Mouse (Mus musculus) forebrain, embryonic 15.5 days (tissue): ENCODE results near the gene Rptor. TPM values are rescaled to one million over a fixed set of nuclear protein-coding genes. Genes with fewer than 3 reads are reported as not detected.

Experiments
- ATAC-seq: fragments of 200-750 bp; cut with Nextera tagmentation; replicated peaks from 2 replicates; pipeline ENCODE4 v1.8.0; 2017; ENCODE audit warnings: mild to moderate bottlenecking, moderate TSS enrichment, moderate library complexity
- H3K27ac ChIP-seq: fragments of 300-500 bp; sonication (generic); replicated peaks from 2 replicates; pipeline ENCODE4 v1.5.1; 2015; ENCODE audit warnings: mild to moderate bottlenecking, inconsistent platforms
- H3K27me3 ChIP-seq: fragments of 300-500 bp; sonication (generic); 2 replicates; pipeline ENCODE4 v1.6.1; 2015; ENCODE audit warnings: inconsistent platforms
- H3K36me3 ChIP-seq: fragments of 300-500 bp; sonication (generic); 2 replicates; pipeline ENCODE4 v1.6.1; 2015; ENCODE audit warnings: mild to moderate bottlenecking, inconsistent platforms
- H3K4me1 ChIP-seq: fragments of 300-500 bp; sonication (generic); 2 replicates; pipeline ENCODE4 v1.6.1; 2015; ENCODE audit warnings: inconsistent platforms
- H3K4me2 ChIP-seq: fragments of 300-500 bp; sonication (generic); replicated peaks from 2 replicates; pipeline ENCODE4 v1.6.1; 2015; ENCODE audit warnings: mild to moderate bottlenecking, inconsistent platforms
- H3K4me3 ChIP-seq: fragments of 300-500 bp; sonication (generic); 2 replicates; pipeline ENCODE4 v1.5.1; 2015; ENCODE audit warnings: mild to moderate bottlenecking, inconsistent platforms
- H3K9ac ChIP-seq: fragments of 300-500 bp; sonication (generic); replicated peaks from 2 replicates; pipeline ENCODE4 v1.6.1; 2015; ENCODE audit warnings: mild to moderate bottlenecking, inconsistent platforms
- H3K9me3 ChIP-seq: fragments of 300-500 bp; sonication (generic); 2 replicates; pipeline ENCODE4 v1.6.1; 2016; ENCODE audit warnings: inconsistent platforms
- WGBS: fragments of 180-500 bp; shearing (Covaris S2); methylation state at CpG from one replicate; pipeline ENCODE4 v1.1.7; 2015; ENCODE audit warnings: mixed read lengths; 5-methylcytosine and 5-hydroxymethylcytosine counted together
- polyA plus RNA-seq: library from polyadenylated mRNA; unstranded; fragments of >200 nt; fragmentation: Nextera tagmentation; extraction: Ambion mirVana; gene quantifications from 2 replicates; pipeline ENCODE4 v1.2.1, GENCODE M21; 2015

The Rptor gene
- polyA plus RNA-seq, 1 experiment from 2014 or later = 12.0 TPM

DNA sequence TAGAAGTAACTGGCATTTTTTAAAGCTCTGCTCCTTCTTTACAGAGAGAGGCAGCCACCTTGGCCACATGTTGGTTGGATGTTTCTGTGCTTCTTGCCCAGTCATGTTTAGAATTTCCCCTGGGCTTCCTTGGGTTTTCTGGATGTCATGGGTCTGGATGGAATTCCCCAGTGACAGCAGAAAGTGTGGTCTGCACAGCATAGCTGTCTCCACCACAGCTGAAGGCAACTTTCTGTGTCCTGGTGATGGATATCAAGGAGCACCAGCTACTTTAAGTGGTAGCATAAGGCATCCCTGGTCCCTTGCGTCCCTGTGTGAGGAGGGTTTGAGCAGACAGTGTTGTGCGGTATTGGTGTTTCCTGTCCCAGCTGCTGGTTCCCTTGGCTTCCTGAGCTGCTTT, 79.6 kb downstream of the Rptor start:
- peaks cover 34% of the 10 kb centered on the region for H3K4me1 ChIP-seq
- no peak overlapping the region for H3K27ac ChIP-seq
- 95% methylated on average over 2 of the region's 2 CpGs for WGBS

DNA sequence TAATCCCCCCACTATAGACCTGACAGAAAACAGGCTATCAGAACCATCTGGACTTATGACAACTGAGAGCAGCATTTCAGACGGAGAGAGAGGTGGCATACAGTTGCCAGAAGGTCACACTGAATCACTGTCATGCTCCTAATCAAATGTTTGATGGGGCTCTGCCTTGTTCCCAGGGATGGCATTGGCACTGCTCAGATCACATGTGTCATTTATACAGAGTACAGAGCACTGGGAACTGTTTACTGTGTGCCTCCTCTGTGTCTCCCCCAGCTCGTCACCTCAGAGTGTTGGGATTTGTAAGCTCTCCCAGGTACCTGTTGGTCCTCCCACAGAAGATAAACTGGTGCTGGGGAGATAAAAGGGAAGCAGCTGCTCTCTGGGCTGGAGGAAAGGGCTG, 81.1 kb downstream of the Rptor start:
- no peaks in the 10 kb centered on the region for H3K36me3 ChIP-seq
- no peak overlapping the region for H3K9ac ChIP-seq
- H3K27ac ChIP-seq = no peak overlapping the region
- H3K4me1 ChIP-seq = peaks cover 30% of the 10 kb centered on the region
- no peak overlapping the region for H3K4me2 ChIP-seq
- no peak overlapping the region for H3K4me3 ChIP-seq
- H3K27me3 ChIP-seq = no peaks in the 10 kb centered on the region
- 76% methylated on average over 2 of the region's 2 CpGs for WGBS
- no peak for ATAC-seq
- H3K9me3 ChIP-seq = no peaks in the 10 kb centered on the region

More for the DNA sequence above, 79.6 kb downstream of the Rptor start:
- Histone ChIP-seq H3K9me3 (no peaks in the 10 kb centered on the region), H3K36me3 (no peaks in the 10 kb centered on the region), H3K4me2 (no peak overlapping the region), H3K9ac (no peak overlapping the region), H3K4me3 (no peak overlapping the region), H3K27me3 (no peaks in the 10 kb centered on the region)
- no peak for ATAC-seq

DNA sequence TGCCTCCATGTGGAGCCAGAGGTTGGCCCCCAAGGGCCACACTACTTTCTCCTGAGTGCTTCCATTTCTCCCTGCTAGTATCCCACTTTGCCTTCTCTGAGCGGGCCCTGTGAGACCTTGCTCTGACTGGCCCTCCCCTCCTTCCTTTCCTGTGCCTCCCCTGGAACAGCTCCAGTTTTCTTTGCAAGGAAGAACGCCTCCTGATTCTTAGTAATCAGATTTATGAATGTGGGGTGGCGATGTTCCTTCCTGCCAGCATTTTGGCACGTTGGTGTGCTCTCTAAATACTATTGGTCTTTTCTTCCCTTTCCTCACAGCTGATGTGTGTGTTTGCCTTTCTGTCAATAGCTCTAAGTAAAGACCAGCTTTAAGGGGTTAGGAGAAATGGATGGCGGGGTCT, 82.8 kb downstream of the Rptor start:
- H3K36me3 ChIP-seq = no peaks in the 10 kb centered on the region
- H3K27ac ChIP-seq = peak overlapping the region; percentile 67
- no peak overlapping the region for H3K4me2 ChIP-seq
- no peaks in the 10 kb centered on the region for H3K9me3 ChIP-seq
- H3K4me3 ChIP-seq = no peak overlapping the region
- H3K9ac ChIP-seq = no peak overlapping the region
- ATAC-seq = no peak
- WGBS = 28% methylated on average over 5 of the region's 5 CpGs
- no peaks in the 10 kb centered on the region for H3K27me3 ChIP-seq
- H3K4me1 ChIP-seq = peaks cover 30% of the 10 kb centered on the region

DNA sequence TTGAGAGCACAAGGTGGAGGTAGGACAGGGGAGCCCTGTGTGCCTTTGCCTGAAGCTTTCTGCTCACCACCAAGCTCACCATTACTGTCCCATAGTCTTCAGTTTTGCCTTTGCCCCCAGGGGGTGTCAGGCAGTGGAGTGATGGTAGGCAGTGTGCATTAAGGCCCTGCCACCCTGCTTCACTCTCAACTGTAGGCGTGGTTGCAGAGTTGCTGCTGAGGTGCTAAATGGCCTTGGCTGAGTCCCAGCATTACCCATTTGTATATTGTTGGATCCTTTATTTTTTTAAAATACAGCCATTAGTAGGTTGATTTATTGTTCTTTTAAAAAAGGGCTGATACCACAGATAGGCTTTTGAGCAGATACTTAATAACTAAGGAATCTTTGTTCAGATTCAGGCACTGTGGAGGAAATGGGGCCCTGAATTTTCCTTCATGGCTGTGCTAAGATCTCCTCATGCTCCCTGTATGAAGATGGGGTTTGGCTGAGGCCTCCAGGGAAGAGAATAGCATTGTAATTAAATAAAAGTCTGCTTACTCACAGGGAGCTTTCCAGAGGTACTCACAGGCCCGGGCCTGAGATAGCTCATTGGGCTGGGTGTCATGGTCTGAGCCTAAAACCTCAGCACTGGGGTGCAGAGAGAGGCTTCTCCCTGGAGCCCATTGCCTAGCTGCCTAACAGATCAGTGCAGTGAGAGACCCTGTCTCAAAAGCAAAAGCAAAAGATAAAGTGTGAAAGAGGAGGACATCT, 83.4 kb downstream of the Rptor start:
- Histone ChIP-seq H3K4me2 (no peak overlapping the region), H3K4me3 (no peak overlapping the region), H3K9me3 (no peaks in the 10 kb centered on the region), H3K9ac (no peak overlapping the region), H3K36me3 (no peaks in the 10 kb centered on the region), H3K27ac (peak overlapping the region; percentile 67), H3K27me3 (no peaks in the 10 kb centered on the region), H3K4me1 (peaks cover 29% of the 10 kb centered on the region)
- WGBS = 51% methylated on average over 2 of the region's 2 CpGs
- ATAC-seq = no peak

DNA sequence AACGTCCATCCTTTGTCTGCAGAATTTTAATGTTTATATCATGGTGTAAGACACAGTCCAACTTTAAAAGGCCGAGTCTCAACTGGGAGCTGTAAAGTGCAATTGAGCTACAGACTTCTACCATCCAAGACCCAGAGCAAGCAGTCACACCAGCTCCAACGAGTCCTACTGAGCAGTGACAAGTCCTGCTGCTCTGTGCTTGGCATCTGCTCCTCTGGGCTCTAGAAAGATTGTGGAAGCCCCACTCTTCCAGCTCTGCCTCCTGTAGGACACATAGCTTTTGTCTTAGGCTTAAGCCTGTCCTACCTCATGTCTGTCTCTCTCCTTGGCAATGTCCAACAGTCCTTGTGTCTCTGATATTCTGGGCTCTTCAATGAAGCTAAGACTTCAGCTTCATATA, 84.6 kb downstream of the Rptor start:
- peaks cover 27% of the 10 kb centered on the region for H3K4me1 ChIP-seq
- H3K27ac ChIP-seq = no peak overlapping the region
- no peak overlapping the region for H3K4me2 ChIP-seq
- WGBS = 88% methylated on average over 3 of the region's 3 CpGs
- no peak overlapping the region for H3K9ac ChIP-seq
- H3K9me3 ChIP-seq = no peaks in the 10 kb centered on the region
- no peaks in the 10 kb centered on the region for H3K36me3 ChIP-seq
- H3K4me3 ChIP-seq = no peak overlapping the region
- no peaks in the 10 kb centered on the region for H3K27me3 ChIP-seq
- no peak for ATAC-seq

DNA sequence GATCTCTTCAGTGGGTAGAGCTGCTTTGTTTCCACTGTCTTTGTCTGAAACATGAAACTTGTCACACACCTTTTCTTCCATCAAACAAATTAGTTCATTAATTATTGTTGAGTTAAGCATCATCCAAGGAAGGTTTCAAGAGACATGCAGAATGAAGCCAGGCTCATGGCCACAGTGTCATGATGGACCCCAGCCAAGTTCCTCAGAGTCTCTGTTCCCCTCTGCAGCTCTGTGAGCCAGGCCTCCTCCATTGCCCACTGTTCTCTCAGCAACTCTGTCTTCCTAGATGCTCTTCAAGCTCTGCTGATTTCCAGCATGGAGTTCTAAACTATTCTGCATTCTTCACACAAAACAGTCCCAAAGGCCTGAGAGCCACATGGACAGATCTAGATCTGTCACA, 85.3 kb downstream of the Rptor start:
- Histone ChIP-seq H3K4me1 (peaks cover 27% of the 10 kb centered on the region), H3K27ac (no peak overlapping the region), H3K9me3 (no peaks in the 10 kb centered on the region), H3K36me3 (no peaks in the 10 kb centered on the region), H3K4me3 (no peak overlapping the region), H3K9ac (no peak overlapping the region), H3K4me2 (no peak overlapping the region), H3K27me3 (no peaks in the 10 kb centered on the region)
- no peak for ATAC-seq

DNA sequence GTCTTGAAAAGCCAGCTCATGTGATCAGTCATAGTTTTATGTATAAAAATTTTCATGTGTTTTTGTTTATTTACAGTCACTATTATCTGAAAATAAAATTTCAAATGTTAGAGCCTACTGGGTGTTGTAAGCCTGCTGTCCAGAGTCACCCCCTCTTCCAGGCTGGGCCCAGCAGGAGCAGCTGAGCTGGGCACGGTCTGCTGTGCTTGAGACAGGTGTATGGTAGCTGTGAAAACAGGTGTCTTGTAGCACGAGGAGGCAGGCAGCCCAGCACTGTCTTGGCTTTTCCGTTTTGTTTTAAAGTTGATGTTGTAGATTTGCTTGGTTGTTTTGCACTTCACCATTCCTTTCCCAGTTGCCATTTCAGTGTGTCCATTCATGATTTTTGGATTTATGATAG, 87.2 kb downstream of the Rptor start:
- H3K4me1 ChIP-seq = peaks cover 25% of the 10 kb centered on the region
- no peaks in the 10 kb centered on the region for H3K27me3 ChIP-seq
- no peak overlapping the region for H3K4me3 ChIP-seq
- H3K9ac ChIP-seq = no peak overlapping the region
- no peak for ATAC-seq
- H3K4me2 ChIP-seq = no peak overlapping the region
- H3K9me3 ChIP-seq = no peaks in the 10 kb centered on the region
- WGBS = 95% methylated on average over 3 of the region's 3 CpGs
- no peak overlapping the region for H3K27ac ChIP-seq
- H3K36me3 ChIP-seq = no peaks in the 10 kb centered on the region

DNA sequence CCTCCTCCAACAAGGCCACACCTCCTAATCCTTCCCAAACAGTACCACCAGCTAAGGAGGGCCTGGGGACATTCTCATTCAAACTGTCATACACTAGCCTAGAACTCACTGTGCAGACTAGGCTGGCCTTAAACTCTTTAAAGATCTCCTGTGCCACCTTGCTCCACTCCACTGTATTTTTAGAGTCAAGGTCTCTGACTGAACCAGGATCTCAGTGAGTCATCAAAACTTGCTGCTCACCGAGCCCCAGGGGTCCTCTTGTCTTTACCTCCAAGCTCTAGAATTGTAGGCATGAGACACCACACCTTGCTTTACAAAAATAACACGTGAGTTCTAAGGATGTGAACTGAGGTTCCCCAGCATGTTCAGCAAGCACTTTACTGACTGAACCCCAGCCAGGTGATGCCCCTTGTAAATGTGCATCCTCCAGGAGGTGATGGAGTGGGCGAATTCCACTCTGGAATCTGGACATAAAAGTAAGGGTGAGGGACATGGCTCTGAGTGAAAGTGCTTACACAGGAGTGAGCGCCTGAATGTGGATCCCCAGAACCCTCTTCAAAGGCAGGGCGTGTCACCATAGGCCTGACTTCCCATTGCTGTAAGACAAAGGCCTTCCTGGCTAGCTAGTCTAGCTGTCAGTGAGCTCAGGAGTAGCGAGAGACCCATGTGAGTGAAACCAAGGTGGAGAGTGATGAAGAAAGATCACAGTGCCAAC, 89.6 kb downstream of the Rptor start:
- no peak for ATAC-seq
- H3K4me3 ChIP-seq = no peak overlapping the region
- no peak overlapping the region for H3K9ac ChIP-seq
- H3K4me2 ChIP-seq = no peak overlapping the region
- WGBS = 91% methylated on average over 6 of the region's 6 CpGs
- H3K36me3 ChIP-seq = no peaks in the 10 kb centered on the region
- H3K27me3 ChIP-seq = no peaks in the 10 kb centered on the region
- no peaks in the 10 kb centered on the region for H3K9me3 ChIP-seq
- H3K4me1 ChIP-seq = peaks cover 9% of the 10 kb centered on the region; the same call in 1 of the 2 replicates
- H3K27ac ChIP-seq = no peak overlapping the region

DNA sequence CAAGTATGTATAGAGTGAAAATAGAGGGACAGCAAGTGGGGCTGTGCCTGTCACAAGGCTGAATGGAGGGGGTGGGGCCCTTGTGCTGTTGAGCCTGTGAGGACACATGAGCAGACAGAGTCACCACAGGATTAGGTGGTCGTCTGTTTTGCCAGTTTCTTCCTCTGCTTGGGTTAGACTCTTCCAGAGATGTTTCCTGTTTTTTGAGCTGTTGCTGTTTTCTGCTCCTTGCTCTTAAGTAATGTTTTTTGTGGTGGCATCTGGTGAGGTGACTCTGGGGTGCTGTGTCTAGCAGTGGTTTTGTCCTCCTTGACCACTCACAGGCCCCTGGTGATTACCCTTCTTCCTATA, 90.2 kb downstream of the Rptor start:
- Histone ChIP-seq H3K27me3 (no peaks in the 10 kb centered on the region), H3K9me3 (no peaks in the 10 kb centered on the region), H3K27ac (no peak overlapping the region), H3K4me3 (no peak overlapping the region), H3K4me2 (no peak overlapping the region), H3K9ac (no peak overlapping the region), H3K4me1 (peaks cover 9% of the 10 kb centered on the region; the same call in 1 of the 2 replicates), H3K36me3 (no peaks in the 10 kb centered on the region)
- 40% methylated on average over 1 of the region's 1 CpGs for WGBS
- ATAC-seq = no peak

DNA sequence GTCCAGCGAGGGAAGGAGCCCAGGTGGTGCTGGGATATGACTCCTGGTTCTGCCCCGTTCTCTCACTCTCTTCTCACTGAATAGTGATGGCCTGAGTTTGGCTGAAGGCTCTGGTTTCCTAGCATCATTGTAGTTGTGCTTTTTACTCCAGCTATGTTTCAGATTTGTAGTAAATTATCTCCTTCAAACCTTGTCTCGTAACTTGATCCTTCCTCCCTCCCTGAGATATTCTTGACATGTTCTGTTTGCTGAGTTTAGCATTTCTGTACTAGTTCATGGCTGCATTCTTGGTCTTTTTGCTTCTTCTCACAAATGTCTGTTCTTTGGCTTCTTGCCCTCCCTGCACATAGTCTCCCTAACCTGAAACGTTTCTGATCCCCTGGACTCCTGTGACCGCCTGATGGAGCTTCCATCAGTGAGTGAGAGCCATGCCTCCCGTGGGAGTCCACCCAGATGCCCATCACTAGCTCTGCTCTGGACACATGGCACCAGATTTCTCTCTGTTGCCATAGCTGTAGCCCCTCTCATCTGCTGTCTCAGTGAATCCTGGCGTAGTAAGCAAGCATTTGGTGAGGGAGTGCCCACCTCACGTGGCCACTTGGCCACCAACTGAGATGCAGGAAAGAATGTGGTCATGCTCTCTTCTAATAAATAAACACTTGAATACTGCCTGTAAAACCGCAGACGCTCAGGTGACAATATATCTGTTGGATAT, 91.6 kb downstream of the Rptor start:
- Histone ChIP-seq H3K9ac (no peak overlapping the region), H3K36me3 (no peaks in the 10 kb centered on the region), H3K9me3 (no peaks in the 10 kb centered on the region), H3K27ac (no peak overlapping the region), H3K4me2 (no peak overlapping the region), H3K27me3 (no peaks in the 10 kb centered on the region), H3K4me3 (no peak overlapping the region), H3K4me1 (peaks cover 8% of the 10 kb centered on the region; the same call in 1 of the 2 replicates)
- no peak for ATAC-seq
- 74% methylated on average over 10 of the region's 10 CpGs for WGBS

DNA sequence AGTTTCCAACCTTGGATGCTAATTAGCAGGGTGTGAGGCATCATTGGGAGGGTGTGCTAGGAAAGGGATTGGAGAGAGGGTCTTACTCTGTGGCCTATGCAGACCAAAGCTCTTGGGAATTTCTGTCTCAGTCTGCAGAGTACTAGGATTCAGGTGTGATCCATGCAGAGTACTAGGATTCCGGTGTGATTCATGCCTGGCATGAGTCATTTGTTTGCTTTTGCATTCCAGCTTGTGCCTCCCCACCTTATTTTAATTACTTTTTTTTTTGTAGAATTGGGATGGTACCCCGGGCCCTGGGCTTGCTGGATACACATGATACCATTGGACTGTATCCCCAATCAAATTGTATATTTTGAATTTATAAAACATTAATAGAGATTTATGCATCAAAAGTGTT, 93.7 kb downstream of the Rptor start:
- H3K4me1 ChIP-seq = peaks cover 8% of the 10 kb centered on the region; the same call in 1 of the 2 replicates
- no peak for ATAC-seq
- no peaks in the 10 kb centered on the region for H3K36me3 ChIP-seq
- H3K4me2 ChIP-seq = no peak overlapping the region
- no peaks in the 10 kb centered on the region for H3K27me3 ChIP-seq
- no peaks in the 10 kb centered on the region for H3K9me3 ChIP-seq
- H3K4me3 ChIP-seq = no peak overlapping the region
- H3K27ac ChIP-seq = no peak overlapping the region
- no peak overlapping the region for H3K9ac ChIP-seq
- WGBS = 90% methylated on average over 2 of the region's 2 CpGs

DNA sequence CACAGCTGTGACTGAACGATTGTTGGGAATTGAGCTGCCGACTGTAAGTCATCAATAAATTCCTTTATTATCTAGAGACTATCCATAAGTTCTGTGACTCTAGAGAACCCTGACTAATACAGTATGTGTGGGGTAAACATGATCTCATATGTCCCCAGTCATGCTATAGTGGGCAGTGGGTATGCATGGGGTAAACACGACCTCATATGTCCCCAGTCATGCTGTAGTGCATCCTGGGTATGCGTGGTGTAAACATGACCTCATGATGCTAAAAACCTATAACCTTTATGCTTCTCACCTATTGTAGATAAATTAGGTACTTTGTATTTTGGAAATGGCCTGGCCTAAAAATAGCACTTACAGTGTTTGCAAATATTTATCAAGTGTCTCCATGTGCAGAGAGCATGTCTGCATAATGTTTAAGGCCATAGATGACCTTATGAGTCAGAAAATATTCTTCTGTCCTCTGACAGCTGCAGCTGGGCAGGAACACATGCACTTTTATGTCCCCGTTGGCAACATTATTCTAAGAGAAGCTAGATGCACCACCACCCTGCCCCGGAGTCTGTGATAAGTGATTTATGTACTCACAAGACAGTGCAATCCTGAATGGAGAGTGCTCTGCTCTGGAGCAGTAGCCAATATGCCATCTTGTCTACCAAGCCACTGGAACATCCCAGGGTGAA, 102.8 kb downstream of the Rptor start:
- ATAC-seq = no peak
- 89% methylated on average over 4 of the region's 6 CpGs for whole genome bisulfite sequencing
- Histone ChIP-seq H3K27ac (no peak overlapping the region), H3K9ac (no peak overlapping the region), H3K36me3 (no peaks in the 10 kb centered on the region), H3K4me2 (no peak overlapping the region), H3K9me3 (no peaks in the 10 kb centered on the region), H3K4me1 (peaks cover 17% of the 10 kb centered on the region), H3K4me3 (no peak overlapping the region), H3K27me3 (no peaks in the 10 kb centered on the region)
